Mouse (Mus musculus): ENCODE results near the gene Tmem253. TPM values are rescaled to one million over a fixed set of nuclear protein-coding genes. Genes with fewer than 3 reads are reported as not detected.
A peak's percentile ranks its signal among the peaks of the same experiment; 100 is the strongest.
"Not testable (repeated sequence)": the region's sequence is repeated elsewhere in the genome, so short reads cannot be mapped to it uniquely, and the experiment has no call there.

Gene Tmem253
- total RNA-seq, 2 experiments from 2014 or later, result not detected

DNA sequence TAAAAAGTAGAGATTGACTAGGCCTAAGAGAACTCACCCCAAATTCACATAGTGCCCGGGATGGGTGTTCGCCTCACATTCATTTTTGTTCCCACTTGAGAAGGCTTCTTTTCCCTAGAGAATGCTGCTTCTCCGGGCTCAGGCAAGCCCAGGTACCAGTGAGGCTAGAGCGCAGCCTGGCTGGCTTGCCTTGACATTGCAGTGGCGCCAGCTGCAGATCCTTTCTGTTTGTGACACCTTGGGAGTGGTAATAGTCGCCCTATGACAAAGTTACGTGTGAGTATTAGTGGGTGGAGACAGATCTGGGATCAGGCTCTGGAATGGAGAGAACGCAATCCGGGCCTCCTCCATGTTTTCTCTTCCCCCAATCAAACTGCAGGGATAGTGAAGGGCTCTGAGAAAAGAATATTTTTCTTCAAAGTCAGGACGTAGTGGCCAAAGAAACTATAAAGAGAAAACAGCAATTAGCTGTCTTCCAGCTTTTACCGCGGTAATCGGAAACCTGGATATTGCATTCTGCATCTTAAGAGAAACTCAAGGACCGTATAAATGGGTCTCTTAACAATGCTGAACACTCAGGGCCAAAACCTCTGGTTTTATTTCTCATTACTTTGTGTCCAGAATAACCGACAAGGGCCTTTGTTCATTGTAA, 5.2 kb downstream of the Tmem253 start, which contains the start of gene Zfp219:
Zfp219 (minus strand) TSS at position 248 of the 652 bp plus-strand sequence.
- ATAC-seq (replicated peaks; ENCODE audit: low FRiP score, poor library complexity, severe bottlenecking), result peak; percentile 64

DNA sequence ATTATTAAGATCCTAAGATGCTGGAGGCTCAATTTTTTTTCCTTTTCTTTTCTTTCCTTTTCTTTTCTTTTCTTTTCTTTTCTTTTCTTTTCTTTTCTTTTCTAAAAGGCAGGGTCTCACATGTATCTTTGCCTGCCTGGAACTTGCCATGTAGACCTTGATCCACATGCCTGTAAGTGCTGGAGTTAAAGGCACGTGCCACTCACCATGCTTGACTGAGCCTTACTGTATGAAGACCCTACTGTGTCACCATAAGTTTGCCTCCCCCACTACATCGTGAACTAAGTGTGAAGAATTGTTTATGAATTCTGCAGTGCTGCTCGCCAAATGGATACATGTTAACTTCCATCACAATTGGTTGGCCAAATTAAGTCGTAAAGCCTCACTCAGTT, 5.7 kb downstream of the Tmem253 start:
- ATAC-seq (replicated peaks; ENCODE audit: low FRiP score, poor library complexity, severe bottlenecking), result no peak

DNA sequence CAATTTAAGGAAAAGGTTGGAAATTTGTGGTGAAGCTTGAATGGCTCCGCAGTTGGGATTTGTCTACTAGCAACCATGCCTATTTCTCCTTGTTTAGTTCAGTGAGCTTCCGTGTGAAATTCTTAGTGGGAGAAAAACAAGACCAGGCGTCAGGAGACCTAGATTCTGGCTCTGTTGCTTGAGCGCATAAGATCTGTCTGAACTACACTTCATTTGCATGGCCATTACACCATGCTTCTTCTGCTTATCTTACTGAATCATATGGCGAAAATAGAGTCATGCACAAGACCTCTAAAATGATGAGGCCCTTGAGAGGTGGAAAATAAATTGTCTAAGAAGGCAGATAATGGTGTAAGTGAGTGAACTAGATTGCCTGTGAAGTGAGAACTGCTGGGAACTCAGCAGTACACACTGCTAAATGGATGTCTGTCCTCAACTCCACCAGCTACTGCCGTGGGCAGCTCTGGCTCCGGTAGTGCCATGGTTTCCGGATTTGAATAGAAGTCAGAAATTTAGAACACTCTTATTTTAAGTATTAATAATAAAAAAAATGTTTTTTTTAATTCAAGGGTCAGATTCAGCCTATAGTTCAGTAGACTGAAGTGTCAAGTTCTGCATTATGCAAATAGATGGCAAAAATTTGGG, 6.2 kb downstream of the Tmem253 start:
- no peak for ATAC-seq (replicated peaks; ENCODE audit: low FRiP score, poor library complexity, severe bottlenecking)

DNA sequence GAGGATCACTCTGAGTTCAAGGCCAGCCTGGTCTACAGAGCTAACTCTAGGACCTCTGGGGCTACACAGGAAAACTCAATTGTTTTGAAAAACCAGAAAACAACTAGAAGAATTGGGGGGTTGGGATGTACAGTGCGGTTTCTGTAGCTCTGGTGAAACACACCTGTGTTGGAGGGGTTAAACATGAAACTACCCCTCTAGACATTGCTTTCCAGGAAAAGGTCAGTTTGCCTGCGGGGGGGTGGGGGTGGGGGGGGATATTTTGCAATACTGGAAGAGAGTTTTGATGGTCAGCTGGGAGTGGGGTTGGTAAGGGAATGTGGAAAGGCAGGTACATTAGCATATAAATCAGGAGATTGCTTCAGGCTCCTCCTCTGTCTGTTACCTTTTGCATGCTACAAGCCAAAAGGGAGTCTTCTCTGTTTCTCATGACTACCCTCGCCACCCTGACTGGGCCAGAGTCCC, 6.8 kb downstream of the Tmem253 start:
- ATAC-seq (replicated peaks; ENCODE audit: low FRiP score, poor library complexity, severe bottlenecking), result no peak

DNA sequence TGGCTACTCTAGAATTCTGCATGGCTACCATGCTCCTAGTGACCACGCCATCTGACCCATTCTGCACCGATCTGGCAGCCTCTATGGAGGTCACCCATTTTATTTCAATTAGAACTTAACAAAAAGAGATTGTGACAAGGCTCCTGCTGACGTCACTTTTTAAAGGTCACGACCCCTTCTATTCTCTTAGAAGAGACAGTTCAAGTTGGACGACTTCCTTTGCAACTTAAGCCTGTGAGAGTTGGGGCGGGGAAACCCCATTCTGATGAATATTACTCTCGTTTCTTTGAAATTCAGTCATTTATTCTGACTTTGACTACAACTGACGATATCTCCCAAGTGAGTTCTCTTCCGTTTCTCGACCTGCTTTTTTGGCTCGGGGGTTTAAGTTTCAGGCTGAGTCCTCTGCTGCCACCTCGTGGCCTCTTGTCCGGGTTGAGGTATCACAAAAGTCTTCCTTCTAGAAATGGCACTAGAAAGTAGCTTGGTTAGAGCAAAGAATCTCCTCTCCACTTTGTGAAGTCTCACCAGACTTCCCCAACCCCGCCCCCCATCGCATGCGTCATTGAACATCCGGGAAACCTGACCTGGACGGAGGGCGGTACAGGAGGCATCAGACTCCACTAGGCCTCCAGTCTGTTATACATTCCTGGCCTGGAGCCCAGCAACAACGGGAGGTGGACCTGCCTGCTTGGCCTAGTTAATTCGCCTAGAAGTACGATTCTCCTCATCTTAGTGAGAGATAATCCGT, 7.4 kb downstream of the Tmem253 start:
- ATAC-seq (replicated peaks; ENCODE audit: low FRiP score, poor library complexity, severe bottlenecking), result peak; percentile 61

DNA sequence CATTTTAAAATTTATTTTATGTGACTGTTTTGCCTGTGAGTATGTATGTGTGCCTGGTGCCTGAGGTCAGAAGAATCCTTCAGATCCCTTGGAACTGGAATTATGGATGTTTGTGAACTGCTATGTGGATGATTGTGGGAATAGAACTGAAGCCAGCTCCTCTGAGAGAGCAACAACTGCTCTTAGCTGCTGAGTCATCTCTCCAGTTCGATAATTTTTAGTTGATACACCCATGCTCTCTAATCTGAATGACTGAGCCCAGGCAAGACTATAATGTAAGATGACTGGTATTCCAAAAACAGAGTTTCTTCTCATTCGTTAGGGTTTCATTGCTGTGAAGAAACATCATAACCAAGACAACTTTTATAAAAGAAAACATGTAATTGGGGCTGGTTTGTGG, 8.7 kb downstream of the Tmem253 start:
- peak; percentile 41 for ATAC-seq (replicated peaks; ENCODE audit: low FRiP score, poor library complexity, severe bottlenecking)

DNA sequence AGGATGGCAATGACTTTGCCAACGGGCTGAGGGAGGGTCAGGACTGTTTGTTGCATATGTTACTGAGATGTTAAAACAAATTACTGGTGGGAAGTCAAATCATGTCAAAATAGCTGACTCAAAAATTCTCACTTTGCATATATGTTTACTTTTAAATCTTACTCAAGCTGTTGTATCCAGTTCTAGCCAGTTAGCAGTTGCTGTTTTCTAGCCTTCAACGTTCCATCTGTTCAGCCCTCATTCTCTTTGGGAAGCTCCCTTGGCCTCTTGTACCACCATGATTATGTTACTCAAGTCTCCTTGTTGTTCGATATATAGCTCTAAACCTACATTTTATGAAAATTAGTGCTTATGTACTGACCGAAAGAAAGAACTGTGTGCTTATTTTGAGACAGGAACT, 10.9 kb downstream of the Tmem253 start:
- no peak for ATAC-seq (replicated peaks; ENCODE audit: low FRiP score, poor library complexity, severe bottlenecking)

DNA sequence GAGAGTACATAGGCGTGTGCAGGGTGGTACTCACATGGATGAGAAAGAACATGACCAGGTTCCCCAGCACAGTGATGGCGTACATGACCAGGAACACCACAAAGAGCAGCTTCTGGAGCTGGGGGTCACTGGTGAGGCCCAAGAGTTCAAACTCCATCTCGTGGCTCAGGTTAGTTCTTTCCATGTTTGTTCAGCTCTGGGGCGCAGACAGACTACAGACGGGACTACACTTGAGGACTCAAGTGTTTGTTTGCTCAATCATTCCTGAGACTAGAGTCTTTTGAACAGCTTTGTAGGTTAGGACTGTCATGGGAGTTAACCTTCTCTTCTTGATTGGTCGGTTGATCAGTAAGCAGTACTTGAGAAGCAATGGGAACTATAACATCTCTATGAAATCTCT, 20.5 kb downstream of the Tmem253 start:
- no peak for ATAC-seq (replicated peaks; ENCODE audit: low FRiP score, poor library complexity, severe bottlenecking)

DNA sequence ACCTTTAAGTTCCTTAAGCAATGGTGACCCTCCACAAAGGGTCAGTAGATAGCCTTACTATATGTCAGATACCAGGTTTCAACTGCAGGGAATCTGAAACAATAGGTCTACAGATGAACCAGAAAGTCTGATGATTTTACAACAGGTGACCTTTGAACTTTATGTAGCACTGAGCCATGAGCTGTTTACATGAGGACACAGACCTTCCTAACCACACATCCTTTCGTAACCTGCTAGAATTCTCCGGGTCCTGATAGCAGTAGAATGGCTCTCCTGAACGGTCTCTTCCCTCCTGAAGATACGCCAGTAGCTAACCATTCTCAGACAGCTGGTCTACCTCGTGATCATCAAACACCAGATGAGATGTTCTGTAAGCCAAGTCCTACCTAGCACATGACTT, 23.9 kb downstream of the Tmem253 start:
- no peak for ATAC-seq (replicated peaks; ENCODE audit: low FRiP score, poor library complexity, severe bottlenecking)

DNA sequence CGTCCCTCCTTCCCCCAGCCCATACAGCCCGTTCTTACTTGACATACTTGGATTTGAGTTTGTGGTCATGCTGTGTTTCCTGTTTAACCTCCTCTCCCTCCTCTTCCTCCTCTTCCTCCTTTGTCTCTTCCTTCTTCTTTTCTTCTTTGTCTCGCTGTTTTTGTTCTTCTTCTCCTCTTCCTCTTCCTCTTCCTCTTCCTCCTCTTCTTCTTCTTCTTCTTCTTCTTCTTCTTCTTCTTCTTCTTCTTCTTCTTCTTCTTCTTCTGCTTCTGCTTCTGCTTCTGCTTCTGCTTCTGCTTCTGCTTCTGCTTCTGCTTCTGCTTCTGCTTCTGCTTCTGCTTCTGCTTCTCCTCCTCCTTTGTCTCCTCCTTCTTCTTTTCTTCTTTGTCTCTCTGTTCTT, 26.9 kb downstream of the Tmem253 start, which contains the start of gene Olfr221:
Olfr221 (minus strand) TSS at position 101 of the 400 bp plus-strand sequence.
- not testable (repeated sequence) for ATAC-seq (replicated peaks; ENCODE audit: low FRiP score, poor library complexity, severe bottlenecking)

DNA sequence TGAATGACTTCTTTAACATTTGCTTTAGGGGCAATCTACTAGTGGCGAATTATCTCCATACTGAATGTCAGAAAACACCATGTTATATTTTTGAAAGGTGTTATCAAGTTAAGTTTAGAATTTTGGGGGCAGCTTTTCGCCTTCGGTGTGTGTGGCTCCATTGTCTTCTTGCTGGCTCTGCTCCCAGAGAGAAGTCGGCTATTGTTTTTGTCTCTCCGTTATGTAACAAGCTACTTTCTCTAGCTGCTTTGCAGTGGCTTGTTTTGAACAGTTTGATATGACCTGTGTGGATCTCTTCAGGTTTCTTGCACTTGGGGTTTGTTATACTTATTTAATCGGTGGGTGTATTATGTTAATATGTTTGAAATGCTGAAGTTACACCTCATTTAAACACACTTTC, 28.0 kb downstream of the Tmem253 start:
- no peak for ATAC-seq (replicated peaks; ENCODE audit: low FRiP score, poor library complexity, severe bottlenecking)

DNA sequence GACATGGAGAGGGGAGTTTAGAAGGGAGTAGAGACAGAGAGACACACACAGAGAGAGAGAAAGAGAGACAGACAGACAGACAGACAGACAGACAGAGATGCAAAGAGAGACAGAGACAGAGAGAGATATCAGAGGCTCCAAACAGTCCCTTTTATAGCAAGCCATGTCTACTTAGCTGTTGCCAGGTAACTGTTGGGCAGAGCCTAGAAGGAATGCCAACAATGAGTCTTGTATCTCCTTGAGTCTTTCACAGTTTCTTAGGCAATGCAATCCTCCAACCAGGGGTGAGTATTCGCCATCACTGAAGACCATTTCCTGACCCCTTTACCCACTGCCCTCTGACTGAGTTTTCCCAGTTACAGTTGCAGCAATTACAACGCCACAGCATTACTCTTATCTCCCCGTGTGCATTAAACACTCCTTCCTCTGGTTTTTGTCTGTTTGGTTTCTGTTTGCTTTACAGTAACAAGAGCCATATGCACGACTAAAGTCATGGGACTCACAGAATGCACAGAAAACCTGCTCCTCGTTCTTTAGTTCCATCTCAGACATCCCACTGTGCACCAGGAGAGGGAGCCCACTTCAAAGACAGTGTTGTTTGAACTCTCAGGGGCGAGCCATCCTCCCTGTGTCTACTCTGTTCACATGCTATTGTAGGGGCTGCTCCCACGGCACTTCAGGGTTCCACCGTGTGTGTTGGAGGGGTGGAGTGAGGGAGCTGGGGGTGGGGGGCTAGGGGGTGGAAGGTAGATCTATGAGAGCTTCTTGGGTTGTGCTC, 29.6 kb downstream of the Tmem253 start:
- ATAC-seq (replicated peaks; ENCODE audit: low FRiP score, poor library complexity, severe bottlenecking), result peak; percentile 55; the same call in 1 of the 2 replicates

DNA sequence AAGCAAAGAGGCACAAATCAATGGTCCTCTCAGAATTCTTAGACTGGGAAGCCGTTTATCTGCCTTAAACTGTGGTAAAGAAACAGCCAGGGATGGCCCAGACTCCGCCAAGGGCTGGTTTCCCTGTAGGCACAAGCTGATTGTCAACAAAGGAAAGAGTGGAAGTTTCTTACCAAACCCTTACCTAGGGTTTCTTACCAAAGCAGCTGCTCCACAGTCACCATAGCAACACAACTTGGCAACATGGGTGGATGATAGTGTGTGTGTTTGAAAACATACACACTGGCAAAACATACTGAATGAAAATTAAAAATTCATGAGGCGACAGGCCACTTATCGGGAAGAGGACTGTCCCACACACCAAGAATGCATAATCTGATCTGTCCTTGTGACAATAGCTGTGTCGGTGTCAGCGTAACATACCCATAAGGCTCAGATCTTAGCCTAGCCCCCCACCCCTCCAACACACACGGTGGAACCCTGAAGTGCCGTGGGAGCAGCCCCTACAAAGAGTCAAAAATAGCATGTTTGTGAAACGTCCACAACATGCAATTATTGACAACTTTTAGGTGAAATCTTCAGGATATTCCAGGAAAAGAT, 30.6 kb downstream of the Tmem253 start:
- ATAC-seq (replicated peaks; ENCODE audit: low FRiP score, poor library complexity, severe bottlenecking), result no peak

DNA sequence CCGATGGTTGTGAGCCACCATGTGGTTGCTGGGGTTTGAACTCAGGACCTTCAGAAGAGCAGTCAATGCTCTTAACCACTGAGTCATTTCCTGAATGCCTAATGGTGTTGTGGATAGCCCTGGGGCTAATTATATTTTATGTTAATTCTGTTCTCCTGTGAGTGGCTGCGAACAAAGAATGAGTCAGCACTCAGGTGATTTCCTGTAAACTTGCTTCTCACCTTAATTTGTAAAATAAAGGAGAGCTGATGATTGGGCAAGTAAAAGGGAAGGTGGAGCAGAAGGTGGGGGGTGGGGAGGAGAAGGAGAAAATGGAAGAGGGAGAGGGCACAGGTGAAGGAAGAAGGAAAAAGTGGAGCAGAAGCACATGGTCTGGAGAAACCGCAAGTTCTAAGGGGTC, 37.3 kb downstream of the Tmem253 start:
- not testable (repeated sequence) for ATAC-seq (replicated peaks; ENCODE audit: low FRiP score, poor library complexity, severe bottlenecking)

DNA sequence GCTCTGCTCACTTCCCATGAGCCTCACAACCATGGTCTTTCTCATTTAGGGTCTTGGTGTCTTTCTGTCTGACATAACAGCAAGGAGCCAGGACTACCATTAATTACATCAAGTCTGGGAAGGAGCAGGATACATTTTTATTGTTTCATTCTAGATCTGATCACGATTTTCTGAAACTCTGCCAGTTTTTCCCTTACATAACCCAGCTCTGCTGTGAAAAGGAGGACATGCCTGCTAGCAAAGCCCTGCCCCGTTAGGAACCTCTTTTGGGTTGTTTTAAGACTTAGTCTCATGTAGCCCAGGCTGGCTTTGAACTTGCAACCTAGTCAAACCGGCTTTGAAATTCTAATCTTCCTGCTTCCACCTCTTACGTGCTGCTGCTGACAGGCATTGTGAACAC, 44.5 kb downstream of the Tmem253 start:
- ATAC-seq (replicated peaks; ENCODE audit: low FRiP score, poor library complexity, severe bottlenecking), result no peak

DNA sequence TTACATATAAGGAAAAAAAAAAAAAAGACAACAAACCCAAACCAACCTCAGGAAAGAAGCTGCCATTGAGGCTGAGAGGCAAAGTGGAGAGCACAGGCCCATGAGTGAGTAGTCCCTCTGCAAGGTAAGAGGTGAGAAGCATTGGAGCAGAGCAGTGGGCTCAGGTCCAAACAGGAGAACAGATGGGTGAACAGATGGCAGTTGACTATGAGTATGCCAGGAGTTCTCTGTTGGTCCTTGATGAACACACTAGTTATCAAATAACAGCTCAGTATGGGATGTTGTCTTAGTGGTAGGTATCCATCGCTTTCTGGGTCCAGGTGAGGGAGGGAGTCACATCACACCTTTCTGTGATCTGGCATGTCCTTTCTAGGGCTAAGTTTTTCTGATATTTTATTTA, 45.3 kb downstream of the Tmem253 start:
- no peak for ATAC-seq (replicated peaks; ENCODE audit: low FRiP score, poor library complexity, severe bottlenecking)

DNA sequence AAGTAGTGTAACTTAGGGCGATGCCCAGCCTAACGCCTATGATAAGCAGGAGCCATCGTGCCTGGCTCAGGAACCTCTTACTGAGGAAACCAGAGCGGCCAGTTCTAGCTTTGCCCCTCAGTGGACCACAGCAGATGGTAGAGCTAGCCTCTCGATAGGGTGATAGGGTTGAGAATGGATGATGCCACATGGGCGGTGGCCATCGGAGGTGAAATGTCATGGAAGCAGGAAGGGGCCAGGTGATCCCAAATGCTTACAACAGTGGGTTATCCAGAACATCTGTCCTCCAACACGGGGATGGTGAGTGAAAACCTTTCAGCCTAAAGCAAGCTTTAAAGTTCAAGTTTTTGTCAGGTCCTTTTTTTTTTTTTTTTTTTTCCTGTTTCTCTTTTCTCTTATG, 46.3 kb downstream of the Tmem253 start:
- ATAC-seq (replicated peaks; ENCODE audit: low FRiP score, poor library complexity, severe bottlenecking), result no peak

DNA sequence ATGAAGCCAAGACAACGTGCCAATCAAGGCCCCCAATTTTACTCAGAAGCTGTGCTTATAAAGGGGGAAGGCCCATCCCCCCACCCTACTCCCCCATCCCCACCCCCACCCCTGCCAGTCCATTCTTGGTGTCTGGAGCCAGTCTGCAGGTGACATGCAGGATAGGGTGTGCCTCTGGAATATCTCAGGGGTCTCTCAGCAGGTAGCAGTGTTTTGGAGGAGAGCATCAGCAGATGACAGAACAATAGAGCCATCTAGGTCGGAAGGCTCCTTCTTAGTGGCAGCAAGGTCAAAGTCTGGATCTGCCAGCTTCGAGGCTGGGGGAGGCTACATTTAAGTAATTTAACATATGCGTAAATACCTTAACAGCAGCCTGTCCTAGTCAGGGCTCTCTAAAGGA, 50.7 kb downstream of the Tmem253 start:
- ATAC-seq (replicated peaks; ENCODE audit: low FRiP score, poor library complexity, severe bottlenecking), result no peak
